Mouse (Mus musculus): Measurements from ENCODE around the gene Stx8. TPM values are rescaled to one million over a fixed set of nuclear protein-coding genes. Genes with fewer than 3 reads are reported as not detected.
A peak's percentile ranks its signal among the peaks of the same experiment; 100 is the strongest.

Gene Stx8
- polyA plus RNA-seq, 2 experiments: 23.3 to 65.3 TPM

DNA sequence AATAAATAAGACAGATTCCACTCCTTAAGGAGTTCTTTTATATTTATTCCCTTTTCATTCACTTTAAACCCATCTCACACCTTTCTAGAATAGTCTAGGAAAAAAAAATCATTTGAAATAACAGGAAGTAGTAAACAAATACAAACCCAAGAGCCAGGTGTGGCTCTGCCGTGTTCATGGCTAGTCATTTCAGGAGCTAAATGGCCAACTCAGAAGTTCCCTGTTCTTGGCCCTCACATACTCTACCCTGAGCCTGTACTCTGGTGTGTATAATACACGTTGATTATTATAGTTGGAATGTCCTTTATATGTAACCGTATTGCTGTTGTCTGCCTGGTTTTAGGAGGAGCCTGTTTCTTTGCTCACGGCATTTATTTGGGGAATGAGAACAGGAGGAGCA is 152.7 kb downstream of the Stx8 start:
- no peak for TF ChIP-seq POLR2A (IDR thresholded peaks at IDR 0.05; ENCODE audit: borderline replicate concordance, extremely low read depth, insufficient read depth, insufficient read length)
- H3K9ac ChIP-seq (ENCODE audit: low read depth, low read length, severe bottlenecking): no peak overlapping the region
- H3K27me3 ChIP-seq (ENCODE audit: control insufficient read depth, insufficient read depth, low read length): no peaks in the 10 kb centered on the region
- H3K4me1 ChIP-seq (ENCODE audit: control insufficient read depth, insufficient read depth, low read length): peaks cover 15% of the 10 kb centered on the region
- DNase-seq (ENCODE audit: low spot score) (no peak), ATAC-seq (ENCODE audit: low FRiP score, low read depth) (no peak)
- H3K36me3 ChIP-seq (ENCODE audit: control insufficient read depth, insufficient read depth, low read length): no peaks in the 10 kb centered on the region
- no peak overlapping the region for H3K4me2 ChIP-seq (replicated peaks; ENCODE audit: low read depth, low read length, severe bottlenecking)
- no peak overlapping the region for H3K4me3 ChIP-seq (replicated peaks; ENCODE audit: low read length)
- no peaks in the 10 kb centered on the region for H3K9me3 ChIP-seq (ENCODE audit: control insufficient read depth, low read length)
- H3K27ac ChIP-seq (replicated peaks; ENCODE audit: low read depth, low read length): no peak overlapping the region
- 64% methylated on average over 4 of the region's 4 CpGs for WGBS

DNA sequence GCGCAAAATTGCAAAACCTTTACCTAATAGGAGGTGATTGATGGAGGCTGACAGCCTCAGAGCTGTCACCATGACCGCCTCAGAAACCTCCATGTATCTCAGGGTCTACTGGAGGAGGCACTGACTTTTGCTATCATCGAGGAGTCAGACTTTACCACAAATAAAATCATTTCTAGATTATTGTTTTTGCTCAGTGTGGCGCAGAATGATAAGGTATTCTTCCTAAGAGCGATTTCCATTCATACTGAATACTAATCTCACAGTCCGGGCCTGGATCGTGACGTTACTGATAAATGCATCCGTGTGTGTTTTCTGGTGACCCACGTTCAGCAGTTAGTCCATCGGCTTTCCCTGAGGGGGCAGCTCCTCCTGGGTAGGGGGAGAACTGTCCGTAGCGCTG is 153.1 kb downstream of the Stx8 start:
- Histone ChIP-seq H3K4me3 (replicated peaks; ENCODE audit: low read length) (no peak overlapping the region), H3K4me1 (ENCODE audit: control insufficient read depth, insufficient read depth, low read length) (peaks cover 15% of the 10 kb centered on the region), H3K27me3 (ENCODE audit: control insufficient read depth, insufficient read depth, low read length) (no peaks in the 10 kb centered on the region), H3K27ac (replicated peaks; ENCODE audit: low read depth, low read length) (no peak overlapping the region), H3K9me3 (ENCODE audit: control insufficient read depth, low read length) (no peaks in the 10 kb centered on the region), H3K9ac (ENCODE audit: low read depth, low read length, severe bottlenecking) (no peak overlapping the region), H3K4me2 (replicated peaks; ENCODE audit: low read depth, low read length, severe bottlenecking) (no peak overlapping the region), H3K36me3 (ENCODE audit: control insufficient read depth, insufficient read depth, low read length) (no peaks in the 10 kb centered on the region)
- no peak for DNase-seq (ENCODE audit: low spot score)
- WGBS: 85% methylated on average over 13 of the region's 13 CpGs
- no peak for ATAC-seq (ENCODE audit: low FRiP score, low read depth)
- no peak for TF ChIP-seq POLR2A (IDR thresholded peaks at IDR 0.05; ENCODE audit: borderline replicate concordance, extremely low read depth, insufficient read depth, insufficient read length)

GRCm38 (mm10) chr11:68121260-68121659 is 155.3 kb downstream of the Stx8 start:
- H3K9ac ChIP-seq (ENCODE audit: low read depth, low read length, severe bottlenecking): no peak overlapping the region
- no peaks in the 10 kb centered on the region for H3K9me3 ChIP-seq (ENCODE audit: control insufficient read depth, low read length)
- no peaks in the 10 kb centered on the region for H3K36me3 ChIP-seq (ENCODE audit: control insufficient read depth, insufficient read depth, low read length)
- no peak overlapping the region for H3K4me2 ChIP-seq (replicated peaks; ENCODE audit: low read depth, low read length, severe bottlenecking)
- no peaks in the 10 kb centered on the region for H3K27me3 ChIP-seq (ENCODE audit: control insufficient read depth, insufficient read depth, low read length)
- no peak for TF ChIP-seq POLR2A (IDR thresholded peaks at IDR 0.05; ENCODE audit: borderline replicate concordance, extremely low read depth, insufficient read depth, insufficient read length)
- H3K4me1 ChIP-seq (ENCODE audit: control insufficient read depth, insufficient read depth, low read length): peaks cover 15% of the 10 kb centered on the region
- DNase-seq (ENCODE audit: low spot score): no peak
- ATAC-seq (ENCODE audit: low FRiP score, low read depth): no peak
- WGBS: 22% methylated on average over 6 of the region's 6 CpGs
- no peak overlapping the region for H3K4me3 ChIP-seq (replicated peaks; ENCODE audit: low read length)
- no peak overlapping the region for H3K27ac ChIP-seq (replicated peaks; ENCODE audit: low read depth, low read length)

DNA sequence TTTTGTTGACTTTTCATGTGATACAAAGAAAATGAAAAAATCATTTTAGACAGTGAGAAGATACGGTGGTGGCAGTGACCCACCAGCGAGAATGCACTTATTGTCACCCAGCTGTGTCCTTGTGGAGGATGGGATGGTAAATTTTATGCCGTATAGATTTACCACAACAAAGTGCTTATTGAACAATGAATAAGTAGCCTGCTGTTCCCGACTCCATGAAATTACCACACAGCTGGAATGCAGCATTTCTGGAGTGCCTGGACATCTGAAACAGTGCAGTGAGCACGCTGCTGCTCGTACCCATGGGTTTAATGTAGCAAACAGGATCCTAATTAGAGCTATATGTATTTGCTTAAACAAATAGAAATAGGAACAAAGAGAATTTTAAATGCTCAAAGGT is 155.7 kb downstream of the Stx8 start:
- DNase-seq (ENCODE audit: low spot score) (peak; percentile 12), ATAC-seq (ENCODE audit: low FRiP score, low read depth) (peak; percentile 23; the same call in 1 of the 2 replicates)
- H3K9me3 ChIP-seq (ENCODE audit: control insufficient read depth, low read length): no peaks in the 10 kb centered on the region
- WGBS: 20% methylated on average over 6 of the region's 6 CpGs
- no peaks in the 10 kb centered on the region for H3K27me3 ChIP-seq (ENCODE audit: control insufficient read depth, insufficient read depth, low read length)
- H3K4me2 ChIP-seq (replicated peaks; ENCODE audit: low read depth, low read length, severe bottlenecking): no peak overlapping the region
- H3K4me1 ChIP-seq (ENCODE audit: control insufficient read depth, insufficient read depth, low read length): peaks cover 15% of the 10 kb centered on the region
- no peak overlapping the region for H3K27ac ChIP-seq (replicated peaks; ENCODE audit: low read depth, low read length)
- H3K4me3 ChIP-seq (replicated peaks; ENCODE audit: low read length): no peak overlapping the region
- no peak for TF ChIP-seq POLR2A (IDR thresholded peaks at IDR 0.05; ENCODE audit: borderline replicate concordance, extremely low read depth, insufficient read depth, insufficient read length)
- H3K36me3 ChIP-seq (ENCODE audit: control insufficient read depth, insufficient read depth, low read length): no peaks in the 10 kb centered on the region
- H3K9ac ChIP-seq (ENCODE audit: low read depth, low read length, severe bottlenecking): no peak overlapping the region

GRCm38 (mm10) chr11:68126071-68126470 is 160.1 kb downstream of the Stx8 start:
- Histone ChIP-seq H3K36me3 (ENCODE audit: control insufficient read depth, insufficient read depth, low read length) (no peaks in the 10 kb centered on the region), H3K4me3 (replicated peaks; ENCODE audit: low read length) (no peak overlapping the region), H3K9ac (ENCODE audit: low read depth, low read length, severe bottlenecking) (no peak overlapping the region), H3K27me3 (ENCODE audit: control insufficient read depth, insufficient read depth, low read length) (no peaks in the 10 kb centered on the region), H3K4me2 (replicated peaks; ENCODE audit: low read depth, low read length, severe bottlenecking) (no peak overlapping the region), H3K9me3 (ENCODE audit: control insufficient read depth, low read length) (no peaks in the 10 kb centered on the region), H3K27ac (replicated peaks; ENCODE audit: low read depth, low read length) (no peak overlapping the region), H3K4me1 (ENCODE audit: control insufficient read depth, insufficient read depth, low read length) (peaks cover 11% of the 10 kb centered on the region)
- WGBS: 74% methylated on average over 9 of the region's 9 CpGs
- ATAC-seq (ENCODE audit: low FRiP score, low read depth) (no peak), DNase-seq (ENCODE audit: low spot score) (no peak)
- TF ChIP-seq POLR2A (IDR thresholded peaks at IDR 0.05; ENCODE audit: borderline replicate concordance, extremely low read depth, insufficient read depth, insufficient read length): no peak

- Histone ChIP-seq H3K27me3 (ENCODE audit: control insufficient read depth, insufficient read depth, low read length) (no peaks in the 10 kb centered on the region), H3K36me3 (ENCODE audit: control insufficient read depth, insufficient read depth, low read length) (no peaks in the 10 kb centered on the region), H3K9ac (ENCODE audit: low read depth, low read length, severe bottlenecking) (no peak overlapping the region), H3K4me1 (ENCODE audit: control insufficient read depth, insufficient read depth, low read length) (peaks cover 4% of the 10 kb centered on the region; the same call in 1 of the 2 replicates), H3K4me2 (replicated peaks; ENCODE audit: low read depth, low read length, severe bottlenecking) (no peak overlapping the region), H3K4me3 (replicated peaks; ENCODE audit: low read length) (no peak overlapping the region), H3K27ac (replicated peaks; ENCODE audit: low read depth, low read length) (no peak overlapping the region), H3K9me3 (ENCODE audit: control insufficient read depth, low read length) (no peaks in the 10 kb centered on the region)
- no peak for TF ChIP-seq POLR2A (IDR thresholded peaks at IDR 0.05; ENCODE audit: borderline replicate concordance, extremely low read depth, insufficient read depth, insufficient read length)
- ATAC-seq (ENCODE audit: low FRiP score, low read depth) (no peak), DNase-seq (ENCODE audit: low spot score) (no peak)
- whole genome bisulfite sequencing: 54% methylated on average over 7 of the region's 7 CpGs
Observed at GRCm38 (mm10) chr11:68134494-68134893, 168.5 kb downstream of the Stx8 start.
